ENCODE assay signal across 9 mouse cellular contexts in the genomic region with DNA sequence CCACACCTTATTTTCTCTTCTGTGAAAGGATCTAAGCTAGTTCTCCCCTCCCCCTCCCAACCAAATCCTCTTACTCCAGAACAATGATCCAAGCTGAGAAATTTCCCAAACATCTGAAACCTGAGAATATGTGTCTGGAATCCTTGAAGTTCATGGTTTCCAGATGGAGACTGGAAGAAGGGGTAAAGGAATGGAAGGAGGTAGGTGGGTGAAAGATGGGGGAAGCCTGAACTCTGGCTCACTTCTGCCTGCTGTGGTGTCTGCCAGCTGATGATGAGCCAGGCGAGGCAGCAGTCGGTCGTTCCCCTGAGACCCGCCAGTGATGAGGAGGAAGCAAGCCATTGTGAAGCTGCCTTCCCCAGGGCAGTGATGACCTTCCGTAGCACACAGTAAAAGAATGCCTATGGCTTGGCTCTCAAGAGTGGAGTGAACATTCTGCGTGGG.
DNase-seq lines count a peak whose midpoint lies in the region; ATAC-seq lines count a peak whose summit lies in the region.
"Had no signal": no experiment of that assay in that cellular context is flagged by ENCODE, and none has a peak within 500 bp of the region (broad histone marks: within the 10 kb centered on the region; RNA-seq: fewer than 3 reads in every experiment).

No protein-coding gene starts in this region.

- no peak for ATAC-seq in forebrain, embryonic 12.5 days (ENCODE audit: low FRiP score)
- ATAC-seq in megakaryocyte-erythroid progenitor cell, adult 5-6 weeks (replicated peaks; ENCODE audit: low FRiP score, low TSS enrichment, poor library complexity, severe bottlenecking): no peak

- H3K9ac ChIP-seq in forebrain, embryonic 12.5 days: no peak overlapping the region
- H3K9ac ChIP-seq: heart, embryonic 13.5 days had no signal

- DNase-seq in adrenal gland, adult 2 months: peak; percentile 11
- DNase-seq in adrenal gland, postnatal 4 days (ENCODE audit: low spot score in 2 of 2): no peak
- DNase-seq in ovary, postnatal 36 days (ENCODE audit: low spot score): peak; percentile 22
- no peak for DNase-seq in ovary, adult 18-20 months (ENCODE audit: low spot score)
- peak; percentile 55 to 59 for DNase-seq in heart, postnatal 36 days
- peak; percentile 59 for DNase-seq in skeletal muscle tissue, adult 2 months (ENCODE audit: low read depth, low spot score)

- H3K4me3 ChIP-seq in forebrain, embryonic 12.5 days (replicated peaks): no peak overlapping the region
- H3K4me3 ChIP-seq: heart, embryonic 13.5 days had no signal

- WGBS in forebrain, embryonic 12.5 days: 35% methylated on average over 6 of the region's 6 CpGs

- no peaks in the 10 kb centered on the region for H3K27me3 ChIP-seq in forebrain, embryonic 12.5 days
- H3K27me3 ChIP-seq: heart, embryonic 13.5 days had no signal

- H3K27ac ChIP-seq in forebrain, embryonic 12.5 days: no peak overlapping the region
- H3K27ac ChIP-seq: heart, embryonic 13.5 days had no signal

- H3K4me2 ChIP-seq in forebrain, embryonic 12.5 days: no peak overlapping the region
- H3K4me2 ChIP-seq: heart, embryonic 13.5 days had no signal

- intact Hi-C loops in heart, postnatal 36 days (cut with DNase I): loop anchor here (1.0 to 5.0 kb wide), 3 partner anchors 105 to 388 kb away; partner anchors contain the start of gene Fjx1

- no peaks in the 10 kb centered on the region for H3K9me3 ChIP-seq in forebrain, embryonic 12.5 days
- H3K9me3 ChIP-seq: heart, embryonic 13.5 days had no signal

- H3K36me3 ChIP-seq in forebrain, embryonic 12.5 days (replicated peaks): no peaks in the 10 kb centered on the region
- H3K36me3 ChIP-seq: heart, embryonic 13.5 days had no signal

- peaks cover 7% of the 10 kb centered on the region; the same call in 1 of the 2 replicates for H3K4me1 ChIP-seq in forebrain, embryonic 12.5 days

Comparison
In these comparisons a context has a peak if more than half of its experiments do, and no peak if none do; other contexts are left out.
1. DNase-seq: peak in adrenal gland, adult 2 months (single experiment), ovary, postnatal 36 days (single experiment), heart, postnatal 36 days (2 of 2) and skeletal muscle tissue, adult 2 months (single experiment); none in adrenal gland, postnatal 4 days (0 of 2) and ovary, adult 18-20 months (single experiment).